Mouse (Mus musculus): Measurements from ENCODE around the gene B3gnt8. TPM values are rescaled to one million over a fixed set of nuclear protein-coding genes. Genes with fewer than 3 reads are reported as not detected.
A peak's percentile ranks its signal among the peaks of the same experiment; 100 is the strongest.

The B3gnt8 gene
- polyA plus RNA-seq, 1 experiment = 1.2 TPM

DNA sequence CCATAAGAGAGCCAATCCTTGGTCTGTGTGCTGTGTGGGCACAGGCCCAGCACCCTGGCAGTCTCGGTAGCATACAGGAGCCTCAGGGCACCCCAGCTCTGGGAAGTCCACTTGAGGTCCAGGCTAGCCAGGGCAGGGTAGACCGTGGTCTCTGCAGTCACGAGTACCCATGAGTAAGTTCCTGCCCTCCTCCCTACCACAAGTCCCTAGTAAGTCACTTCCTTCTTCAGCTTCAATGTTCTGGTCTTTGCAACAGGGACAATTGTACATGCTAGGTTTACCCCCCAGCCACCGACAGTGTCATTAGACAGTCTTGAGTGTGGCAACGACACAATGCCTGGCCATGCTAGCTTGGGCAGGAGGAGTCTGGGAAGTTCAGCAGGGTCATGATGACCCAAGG lies 6.2 kb downstream of the B3gnt8 start:
- peak overlapping the region; percentile 20; the same call in 1 of the 2 replicates for H3K27ac ChIP-seq (replicated peaks; ENCODE audit: low read depth, low read length)
- H3K4me1 ChIP-seq (ENCODE audit: control insufficient read depth, insufficient read depth, insufficient read length, low read length) = no peaks in the 10 kb centered on the region
- no peak overlapping the region for H3K4me3 ChIP-seq (ENCODE audit: insufficient read depth, low read depth, low read length)

DNA sequence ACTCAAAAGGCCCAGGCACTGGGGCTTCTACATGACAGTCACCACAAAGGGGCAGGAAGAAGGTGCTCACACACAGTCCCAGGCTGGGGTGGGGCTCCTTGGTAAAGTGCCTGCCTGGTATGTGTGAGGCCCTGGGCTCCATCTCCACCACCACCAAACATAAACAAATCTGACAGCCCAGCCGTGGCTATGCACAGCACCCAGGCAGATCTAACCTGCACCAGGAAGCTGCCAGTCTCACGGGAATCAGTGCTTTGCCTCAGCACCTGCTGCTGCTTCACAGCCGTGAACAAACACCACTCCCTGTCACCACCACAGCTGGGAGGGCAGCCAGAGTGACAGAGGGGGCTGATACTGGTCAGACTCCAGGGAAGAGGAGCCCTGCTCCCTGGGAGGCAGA lies 9.9 kb downstream of the B3gnt8 start:
- H3K4me1 ChIP-seq (ENCODE audit: control insufficient read depth, insufficient read depth, insufficient read length, low read length) = no peaks in the 10 kb centered on the region
- H3K27ac ChIP-seq (replicated peaks; ENCODE audit: low read depth, low read length) = no peak overlapping the region
- H3K4me3 ChIP-seq (ENCODE audit: insufficient read depth, low read depth, low read length) = no peak overlapping the region

DNA sequence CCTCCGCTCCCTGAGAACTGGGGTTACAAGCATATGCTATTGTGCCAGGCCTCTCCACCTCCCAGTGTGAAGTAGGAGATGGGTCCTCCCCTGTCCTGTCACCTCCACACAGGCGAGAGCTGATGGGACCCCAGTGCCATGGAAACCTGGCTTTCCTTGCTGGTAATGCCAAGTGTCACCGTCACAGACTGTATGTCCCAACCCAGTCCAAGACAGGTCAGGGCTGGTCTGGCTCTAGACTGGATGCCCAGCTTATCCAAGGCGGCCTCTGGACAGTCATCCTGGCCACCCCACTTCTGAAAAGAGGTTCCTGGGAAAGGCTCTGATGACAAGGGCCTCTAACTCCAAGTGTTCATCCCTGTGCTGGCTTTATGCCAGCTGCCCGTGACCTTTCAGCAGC lies 10.6 kb downstream of the B3gnt8 start:
- no peaks in the 10 kb centered on the region for H3K4me1 ChIP-seq (ENCODE audit: control insufficient read depth, insufficient read depth, insufficient read length, low read length)
- H3K4me3 ChIP-seq (ENCODE audit: insufficient read depth, low read depth, low read length) = no peak overlapping the region
- no peak overlapping the region for H3K27ac ChIP-seq (replicated peaks; ENCODE audit: low read depth, low read length)

GRCm38 (mm10) chr7:25639754-25640153 lies 13.3 kb downstream of the B3gnt8 start:
- H3K4me3 ChIP-seq (ENCODE audit: insufficient read depth, low read depth, low read length) = no peak overlapping the region
- H3K4me1 ChIP-seq (ENCODE audit: control insufficient read depth, insufficient read depth, insufficient read length, low read length) = no peaks in the 10 kb centered on the region
- H3K27ac ChIP-seq (replicated peaks; ENCODE audit: low read depth, low read length) = no peak overlapping the region

DNA sequence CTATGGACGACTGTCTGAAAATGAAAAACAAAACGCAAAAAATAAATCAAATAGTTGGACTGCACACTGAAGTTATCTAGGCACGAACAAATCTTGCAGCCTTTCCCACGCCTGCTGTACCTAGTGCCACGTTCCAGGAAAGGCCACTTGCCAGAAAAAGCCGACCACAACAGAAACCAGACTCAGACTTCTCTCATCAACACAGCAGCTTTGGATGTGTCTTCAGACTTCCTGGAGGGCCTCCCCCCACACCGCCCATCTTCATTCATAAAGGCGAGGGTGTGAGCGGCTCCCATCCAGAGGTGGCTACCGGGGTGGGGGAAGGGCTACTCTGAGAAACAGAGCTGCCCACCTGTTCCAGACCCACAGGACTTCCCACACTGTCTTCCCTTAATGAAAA lies 17.7 kb downstream of the B3gnt8 start:
- no peak overlapping the region for H3K4me3 ChIP-seq (ENCODE audit: insufficient read depth, low read depth, low read length)
- no peak overlapping the region for H3K27ac ChIP-seq (replicated peaks; ENCODE audit: low read depth, low read length)
- H3K4me1 ChIP-seq (ENCODE audit: control insufficient read depth, insufficient read depth, insufficient read length, low read length) = peaks cover 3% of the 10 kb centered on the region; the same call in 1 of the 2 replicates

- no peak overlapping the region for H3K27ac ChIP-seq (replicated peaks; ENCODE audit: low read depth, low read length)
- H3K4me1 ChIP-seq (ENCODE audit: control insufficient read depth, insufficient read depth, insufficient read length, low read length) = peaks cover 7% of the 10 kb centered on the region
- H3K4me3 ChIP-seq (ENCODE audit: insufficient read depth, low read depth, low read length) = no peak overlapping the region
Observed at GRCm38 (mm10) chr7:25644631-25645030, 18.2 kb downstream of the B3gnt8 start.

- no peak overlapping the region for H3K27ac ChIP-seq (replicated peaks; ENCODE audit: low read depth, low read length)
- H3K4me3 ChIP-seq (ENCODE audit: insufficient read depth, low read depth, low read length) = no peak overlapping the region
- peaks cover 9% of the 10 kb centered on the region for H3K4me1 ChIP-seq (ENCODE audit: control insufficient read depth, insufficient read depth, insufficient read length, low read length)
Observed at GRCm38 (mm10) chr7:25645074-25645473, 18.6 kb downstream of the B3gnt8 start.

- peaks cover 15% of the 10 kb centered on the region for H3K4me1 ChIP-seq (ENCODE audit: control insufficient read depth, insufficient read depth, insufficient read length, low read length)
- no peak overlapping the region for H3K27ac ChIP-seq (replicated peaks; ENCODE audit: low read depth, low read length)
Observed at GRCm38 (mm10) chr7:25647574-25648123, 21.2 kb downstream of the B3gnt8 start.

DNA sequence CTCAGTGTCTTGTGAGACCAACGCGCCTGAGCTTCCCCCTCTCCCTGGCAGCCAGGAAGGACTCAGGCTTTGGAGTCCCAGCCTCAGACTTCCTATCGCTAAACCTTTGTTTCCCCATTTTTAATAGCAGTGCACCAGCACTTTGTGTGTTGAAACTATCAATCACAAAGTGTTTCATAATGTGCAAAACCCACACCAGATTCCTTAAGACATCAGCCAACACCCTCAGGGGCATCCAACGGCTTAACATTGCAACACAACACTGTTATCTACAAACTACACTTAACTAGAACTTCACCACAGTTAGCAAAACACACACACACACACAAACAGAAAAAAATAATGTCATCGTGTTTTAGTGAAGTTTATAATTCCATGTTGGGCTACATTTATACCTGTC lies 23.4 kb downstream of the B3gnt8 start:
- Histone ChIP-seq H3K4me1 (ENCODE audit: control insufficient read depth, insufficient read depth, insufficient read length, low read length) (peaks cover 15% of the 10 kb centered on the region), H3K4me3 (ENCODE audit: insufficient read depth, low read depth, low read length) (no peak overlapping the region), H3K27ac (replicated peaks; ENCODE audit: low read depth, low read length) (no peak overlapping the region)

More at GRCm38 (mm10) chr7:25647574-25648123, 21.2 kb downstream of the B3gnt8 start:
- no peak overlapping the region for H3K4me3 ChIP-seq (ENCODE audit: insufficient read depth, low read depth, low read length)

DNA sequence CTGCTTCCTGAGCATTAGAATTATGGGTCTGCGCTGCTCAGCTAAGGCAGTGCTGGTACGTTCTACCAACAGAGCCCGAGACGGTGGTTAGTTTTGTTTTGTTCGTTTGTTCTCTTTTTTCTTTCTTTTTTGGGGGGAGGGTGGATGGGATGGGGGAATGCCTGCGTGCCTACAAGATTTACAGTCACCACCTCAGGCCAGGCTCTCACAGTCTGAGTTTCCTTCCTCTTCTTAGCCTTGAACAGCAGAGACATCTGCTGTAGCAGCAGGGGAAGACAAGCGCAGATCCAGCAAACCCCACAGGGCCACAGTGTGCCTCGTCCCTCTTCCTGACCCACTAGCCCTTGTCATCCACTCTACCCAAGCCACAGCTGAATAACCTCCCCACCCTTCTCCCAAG lies 24.8 kb downstream of the B3gnt8 start:
- peaks cover 19% of the 10 kb centered on the region for H3K4me1 ChIP-seq (ENCODE audit: control insufficient read depth, insufficient read depth, insufficient read length, low read length)
- peak overlapping the region; percentile 31; the same call in 1 of the 2 replicates for H3K27ac ChIP-seq (replicated peaks; ENCODE audit: low read depth, low read length)
- no peak overlapping the region for H3K4me3 ChIP-seq (ENCODE audit: insufficient read depth, low read depth, low read length)

DNA sequence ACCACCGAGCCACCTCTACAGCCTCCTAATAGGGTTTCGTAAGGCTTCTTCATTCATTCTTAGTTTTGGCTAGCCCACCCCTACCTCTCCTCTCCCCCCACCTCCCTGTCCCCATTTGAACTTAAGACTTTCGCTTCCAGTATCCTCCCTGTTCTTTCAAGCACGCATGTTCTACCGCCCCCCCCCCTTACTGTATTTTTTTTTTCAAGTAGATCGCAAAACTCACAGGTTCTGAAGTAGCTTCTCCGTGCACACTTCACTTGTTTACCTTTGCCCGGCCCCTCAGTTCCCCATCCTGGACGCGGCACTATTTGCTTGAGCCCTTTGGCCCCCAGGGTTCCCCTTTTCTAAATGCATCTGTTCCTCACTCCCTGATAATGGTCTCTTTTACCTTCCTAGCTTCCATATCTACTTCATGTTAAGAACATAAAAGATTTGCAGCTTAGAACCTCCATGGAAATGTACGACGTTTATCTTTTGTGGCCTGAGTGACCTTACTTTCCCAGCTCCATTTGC lies 25.8 kb downstream of the B3gnt8 start:
- peaks cover 22% of the 10 kb centered on the region for H3K4me1 ChIP-seq (ENCODE audit: control insufficient read depth, insufficient read depth, insufficient read length, low read length)
- H3K27ac ChIP-seq (replicated peaks; ENCODE audit: low read depth, low read length) = no peak overlapping the region
- no peak overlapping the region for H3K4me3 ChIP-seq (ENCODE audit: insufficient read depth, low read depth, low read length)

DNA sequence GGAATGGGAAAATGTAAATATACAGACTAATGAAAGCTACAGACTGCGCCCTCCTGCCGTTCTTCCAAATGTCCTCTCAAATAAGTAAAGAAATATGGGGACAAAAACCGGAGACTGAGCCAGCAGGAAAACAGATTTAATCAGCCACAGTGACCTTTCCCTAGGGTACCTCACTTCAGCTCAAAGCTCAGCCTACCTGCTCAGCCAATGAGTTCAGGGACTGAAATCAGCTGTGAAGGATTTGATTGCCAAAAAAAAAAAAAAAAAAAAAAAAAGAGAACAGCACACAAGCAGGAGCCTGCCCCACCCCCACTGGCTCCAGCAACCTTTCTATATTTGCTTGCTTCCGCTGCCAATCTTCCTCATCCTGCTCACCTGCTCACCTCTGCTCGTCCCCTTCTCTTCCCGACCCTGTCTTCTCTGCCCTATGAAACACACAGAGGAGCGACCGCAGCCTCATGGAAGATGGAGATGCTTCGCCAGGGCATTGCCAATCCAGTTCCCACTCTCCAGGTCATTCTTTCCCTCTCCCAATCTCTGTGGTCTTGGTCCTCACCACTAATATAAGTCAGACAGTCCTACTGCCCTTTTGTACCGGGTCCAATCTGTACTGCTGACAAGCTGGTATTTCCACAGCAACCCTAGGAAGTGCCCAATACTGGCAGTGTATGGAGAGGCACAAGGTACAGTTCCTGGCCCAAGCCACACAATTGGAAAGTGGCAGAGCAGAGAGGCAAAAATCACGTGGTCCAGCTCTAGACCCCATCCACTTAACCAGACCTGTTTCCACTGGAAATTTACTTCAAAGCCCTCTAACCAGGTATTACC lies 29.4 kb downstream of the B3gnt8 start:
- Histone ChIP-seq H3K27ac (replicated peaks; ENCODE audit: low read depth, low read length) (peak overlapping the region; percentile 71), H3K4me1 (ENCODE audit: control insufficient read depth, insufficient read depth, insufficient read length, low read length) (peaks cover 9% of the 10 kb centered on the region), H3K4me3 (ENCODE audit: insufficient read depth, low read depth, low read length) (no peak overlapping the region)

DNA sequence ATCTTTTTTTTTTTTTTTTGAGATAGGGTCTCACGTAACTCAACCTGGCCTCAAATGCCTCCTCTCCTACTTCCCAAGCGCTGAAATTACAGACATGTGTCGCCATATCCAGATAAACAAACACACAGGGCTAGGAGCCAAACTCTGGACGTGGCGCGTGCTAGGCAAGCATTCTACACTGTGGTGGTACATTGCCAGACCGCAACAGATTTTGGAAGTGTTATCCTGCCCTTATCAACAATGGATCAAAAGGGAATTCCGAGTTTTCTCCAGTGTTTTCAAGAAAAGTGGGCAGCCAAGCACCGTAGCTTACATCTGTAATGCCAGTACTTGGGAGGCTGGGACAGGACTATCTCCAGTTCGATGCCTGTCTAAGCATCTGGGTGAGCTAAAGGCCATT lies 31.3 kb downstream of the B3gnt8 start:
- Histone ChIP-seq H3K27ac (replicated peaks; ENCODE audit: low read depth, low read length) (peak overlapping the region; percentile 96; the same call in 1 of the 2 replicates), H3K4me1 (ENCODE audit: control insufficient read depth, insufficient read depth, insufficient read length, low read length) (peaks cover 7% of the 10 kb centered on the region), H3K4me3 (ENCODE audit: insufficient read depth, low read depth, low read length) (peak overlapping the region; percentile 77)

DNA sequence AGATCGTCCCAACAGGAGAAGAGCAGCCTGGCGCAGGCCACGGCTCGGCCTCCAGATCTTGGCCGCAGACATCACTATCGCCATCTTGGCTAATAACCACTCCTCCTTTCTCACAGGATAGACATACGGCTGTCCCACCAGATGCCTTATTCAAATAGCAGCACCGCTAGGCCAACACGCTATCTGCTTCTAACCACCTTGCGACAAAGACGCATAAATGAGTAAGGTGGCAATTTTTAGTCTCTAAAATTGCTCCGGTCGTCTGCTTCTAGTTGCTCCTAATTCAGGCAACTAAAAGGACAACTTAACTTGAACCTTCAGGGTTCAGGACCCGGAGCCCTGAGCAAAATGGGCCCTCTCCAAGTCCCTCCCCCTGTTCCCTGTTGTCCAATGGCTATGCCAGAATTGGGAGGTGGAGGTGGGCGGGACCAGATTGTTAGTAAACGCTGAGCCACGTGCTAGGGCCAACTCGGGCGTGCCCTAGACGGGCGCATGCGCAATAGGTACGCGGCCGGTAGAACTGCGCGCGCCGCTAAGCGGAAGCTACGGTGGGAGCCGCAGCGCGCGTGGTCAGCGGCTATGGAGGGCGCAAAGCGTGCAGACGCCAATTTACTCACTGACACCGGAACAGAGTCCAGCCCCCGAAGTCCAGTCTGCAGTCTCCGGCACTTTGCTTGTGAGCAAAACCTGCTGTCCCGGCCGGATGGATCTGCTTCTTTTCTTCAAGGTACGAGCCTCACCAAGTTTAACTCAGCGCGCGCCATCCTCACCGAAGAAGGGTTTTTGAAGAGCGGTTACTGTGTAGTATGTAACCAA lies 32.4 kb downstream of the B3gnt8 start, which contains the start of the genes Bckdha and Exosc5:
TSS of gene Bckdha (minus strand) at position 325 of the 816 bp plus-strand sequence.
TSS of gene Exosc5 (plus strand) at position 508 of the 816 bp plus-strand sequence.
- H3K4me1 ChIP-seq (ENCODE audit: control insufficient read depth, insufficient read depth, insufficient read length, low read length) = peaks cover 7% of the 10 kb centered on the region
- peak within 1 kb of the TSS; percentile 82 for H3K4me3 ChIP-seq (ENCODE audit: insufficient read depth, low read depth, low read length)
- peak within 1 kb of the TSS; percentile 96 for H3K27ac ChIP-seq (replicated peaks; ENCODE audit: low read depth, low read length)

GRCm38 (mm10) chr7:25666381-25666780 lies 39.9 kb downstream of the B3gnt8 start:
- Histone ChIP-seq H3K4me1 (ENCODE audit: control insufficient read depth, insufficient read depth, insufficient read length, low read length) (no peaks in the 10 kb centered on the region), H3K4me3 (ENCODE audit: insufficient read depth, low read depth, low read length) (no peak overlapping the region), H3K27ac (replicated peaks; ENCODE audit: low read depth, low read length) (no peak overlapping the region)

Data from brown adipose tissue, adult 24 weeks (tissue).